Mouse (Mus musculus): ENCODE measurements around the gene Rrp12. TPM values are rescaled to one million over a fixed set of nuclear protein-coding genes. Genes with fewer than 3 reads are reported as not detected.

Gene Rrp12
- polyA plus RNA-seq, 1 experiment from 2014 or later = 4.3 TPM

GRCm38 (mm10) chr19:41839685-41840084, 56.3 kb downstream of the Rrp12 start:
- DNase-seq (no peak), ATAC-seq (no peak)
- Histone ChIP-seq H3K9me3 (ENCODE audit: low read length) (no peaks in the 10 kb centered on the region), H3K27ac (ENCODE audit: low read depth) (peak overlapping the region; percentile 88), H3K27me3 (ENCODE audit: insufficient read depth, low read length) (no peaks in the 10 kb centered on the region), H3K4me1 (ENCODE audit: insufficient read depth) (peaks cover 48% of the 10 kb centered on the region), H3K9ac (replicated peaks) (no peak overlapping the region), H3K4me3 (ENCODE audit: low read depth, low read length) (no peak overlapping the region), H3K36me3 (replicated peaks; ENCODE audit: insufficient read depth, low read length) (no peaks in the 10 kb centered on the region), H3K4me2 (ENCODE audit: low read depth, low read length) (no peak overlapping the region)
- TF ChIP-seq CTCF (IDR thresholded peaks at IDR 0.05; ENCODE audit: low read depth) (no peak), EP300 (IDR thresholded peaks at IDR 0.05; ENCODE audit: low read depth) (no peak)
- WGBS (ENCODE audit: insufficient replicate concordance) = 89% methylated on average over 3 of the region's 3 CpGs

GRCm38 (mm10) chr19:41838808-41839207, 57.2 kb downstream of the Rrp12 start:
- H3K27ac ChIP-seq (ENCODE audit: low read depth) = peak overlapping the region; percentile 88
- no peaks in the 10 kb centered on the region for H3K36me3 ChIP-seq (replicated peaks; ENCODE audit: insufficient read depth, low read length)
- no peaks in the 10 kb centered on the region for H3K9me3 ChIP-seq (ENCODE audit: low read length)
- H3K4me2 ChIP-seq (ENCODE audit: low read depth, low read length) = peak overlapping the region; percentile 49
- no peak for TF ChIP-seq CTCF (IDR thresholded peaks at IDR 0.05; ENCODE audit: low read depth)
- TF ChIP-seq EP300 (IDR thresholded peaks at IDR 0.05; ENCODE audit: low read depth) = peak; percentile 97
- peak; percentile 79 for ATAC-seq
- peak overlapping the region; percentile 10; the same call in 1 of the 2 replicates for H3K9ac ChIP-seq (replicated peaks)
- H3K4me3 ChIP-seq (ENCODE audit: low read depth, low read length) = peak overlapping the region; percentile 23
- 24% methylated on average over 6 of the region's 6 CpGs for WGBS (ENCODE audit: insufficient replicate concordance)
- no peaks in the 10 kb centered on the region for H3K27me3 ChIP-seq (ENCODE audit: insufficient read depth, low read length)
- peak; percentile 28 for DNase-seq
- peaks cover 48% of the 10 kb centered on the region for H3K4me1 ChIP-seq (ENCODE audit: insufficient read depth)

GRCm38 (mm10) chr19:41837917-41838261, 58.1 kb downstream of the Rrp12 start:
- H3K27me3 ChIP-seq (ENCODE audit: insufficient read depth, low read length) = no peaks in the 10 kb centered on the region
- peak; percentile 31 for ATAC-seq
- no peaks in the 10 kb centered on the region for H3K36me3 ChIP-seq (replicated peaks; ENCODE audit: insufficient read depth, low read length)
- 25% methylated on average over 4 of the region's 4 CpGs for WGBS (ENCODE audit: insufficient replicate concordance)
- peak; percentile 37 for DNase-seq
- TF ChIP-seq CTCF (IDR thresholded peaks at IDR 0.05; ENCODE audit: low read depth) (no peak), EP300 (IDR thresholded peaks at IDR 0.05; ENCODE audit: low read depth) (no peak)
- 0 out of 2 replicates have a peak overlapping the region, but pooled peaks have one; percentile 23 for H3K4me3 ChIP-seq (ENCODE audit: low read depth, low read length)
- peak overlapping the region; percentile 88 for H3K27ac ChIP-seq (ENCODE audit: low read depth)
- no peak overlapping the region for H3K9ac ChIP-seq (replicated peaks)
- H3K4me2 ChIP-seq (ENCODE audit: low read depth, low read length) = peak overlapping the region; percentile 49
- H3K4me1 ChIP-seq (ENCODE audit: insufficient read depth) = peaks cover 50% of the 10 kb centered on the region
- H3K9me3 ChIP-seq (ENCODE audit: low read length) = no peaks in the 10 kb centered on the region

DNA sequence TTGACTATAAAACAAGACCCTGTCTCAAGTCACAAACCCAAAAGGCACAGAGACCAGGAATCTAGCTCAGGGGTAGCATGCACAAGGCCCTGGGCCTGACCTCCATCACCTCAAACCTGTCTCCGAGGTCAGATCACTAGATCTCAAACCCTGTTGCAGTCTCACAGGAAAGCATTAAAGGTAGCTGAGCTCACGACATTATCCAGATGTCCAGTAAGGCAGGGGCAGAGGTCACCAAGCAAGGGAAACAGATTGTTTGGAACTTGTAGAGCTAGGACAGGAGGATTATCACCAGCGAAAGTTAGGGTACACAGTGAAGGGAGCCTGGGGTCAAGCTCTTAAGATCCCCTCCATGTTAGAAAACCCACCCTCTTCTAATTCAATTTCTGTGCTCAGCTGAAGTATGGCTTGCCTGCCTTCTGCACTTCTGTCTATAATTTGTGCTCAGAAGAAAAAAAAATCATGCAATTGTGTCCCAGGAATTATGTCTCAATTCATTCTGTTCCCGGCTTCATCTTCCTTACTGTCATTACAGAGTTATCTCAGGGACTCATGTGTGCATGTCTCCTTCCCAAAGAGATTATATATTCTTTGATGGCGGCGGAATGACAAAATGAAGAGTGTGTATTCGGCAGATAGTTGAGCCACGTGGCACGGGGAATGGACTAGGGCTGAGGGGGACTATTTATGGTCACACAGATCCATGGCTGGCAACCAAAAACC, 58.6 kb downstream of the Rrp12 start:
- peaks cover 55% of the 10 kb centered on the region for H3K4me1 ChIP-seq (ENCODE audit: insufficient read depth)
- TF ChIP-seq CTCF (IDR thresholded peaks at IDR 0.05; ENCODE audit: low read depth) = no peak
- peak; percentile 95 for TF ChIP-seq EP300 (IDR thresholded peaks at IDR 0.05; ENCODE audit: low read depth)
- H3K9me3 ChIP-seq (ENCODE audit: low read length) = no peaks in the 10 kb centered on the region
- H3K4me3 ChIP-seq (ENCODE audit: low read depth, low read length) = no peak overlapping the region
- peak overlapping the region; percentile 49 for H3K4me2 ChIP-seq (ENCODE audit: low read depth, low read length)
- H3K9ac ChIP-seq (replicated peaks) = no peak overlapping the region
- no peaks in the 10 kb centered on the region for H3K36me3 ChIP-seq (replicated peaks; ENCODE audit: insufficient read depth, low read length)
- H3K27ac ChIP-seq (ENCODE audit: low read depth) = peak overlapping the region; percentile 88
- H3K27me3 ChIP-seq (ENCODE audit: insufficient read depth, low read length) = no peaks in the 10 kb centered on the region
- 37% methylated on average over 9 of the region's 9 CpGs for WGBS (ENCODE audit: insufficient replicate concordance)
- DNase-seq = peak; percentile 42
- ATAC-seq = peak; percentile 62

DNA sequence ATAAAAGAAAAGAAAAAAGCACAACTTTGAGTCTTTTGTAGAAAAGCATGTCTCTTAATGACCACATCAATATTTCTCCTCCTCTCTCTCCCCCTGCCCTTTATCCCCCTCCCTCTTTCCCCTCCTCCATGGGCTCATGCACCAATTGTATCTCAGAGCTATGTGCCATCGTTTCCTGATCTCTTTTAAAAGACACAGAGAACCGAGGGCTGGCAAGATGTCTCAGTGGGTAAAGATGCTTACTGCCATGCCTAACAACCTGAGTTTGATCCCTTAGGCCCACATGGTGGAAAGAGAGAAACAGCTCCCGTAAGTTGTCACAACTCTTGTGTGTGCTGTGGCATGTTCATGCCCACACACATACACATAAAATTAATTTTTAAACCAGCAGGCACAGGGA, 59.3 kb downstream of the Rrp12 start:
- Histone ChIP-seq H3K27ac (ENCODE audit: low read depth) (peak overlapping the region; percentile 88), H3K9me3 (ENCODE audit: low read length) (no peaks in the 10 kb centered on the region), H3K36me3 (replicated peaks; ENCODE audit: insufficient read depth, low read length) (no peaks in the 10 kb centered on the region), H3K27me3 (ENCODE audit: insufficient read depth, low read length) (no peaks in the 10 kb centered on the region), H3K9ac (replicated peaks) (peak overlapping the region; percentile 18; the same call in 1 of the 2 replicates), H3K4me1 (ENCODE audit: insufficient read depth) (peaks cover 61% of the 10 kb centered on the region), H3K4me2 (ENCODE audit: low read depth, low read length) (peak overlapping the region; percentile 49), H3K4me3 (ENCODE audit: low read depth, low read length) (0 out of 2 replicates have a peak overlapping the region, but pooled peaks have one; percentile 19)
- TF ChIP-seq EP300 (IDR thresholded peaks at IDR 0.05; ENCODE audit: low read depth) = no peak
- TF ChIP-seq CTCF (IDR thresholded peaks at IDR 0.05; ENCODE audit: low read depth) = no peak
- DNase-seq = no peak
- WGBS (ENCODE audit: insufficient replicate concordance) = 34% methylated on average over 3 of the region's 3 CpGs
- ATAC-seq = no peak

- TF ChIP-seq EP300 (IDR thresholded peaks at IDR 0.05; ENCODE audit: low read depth) (peak; percentile 82), CTCF (IDR thresholded peaks at IDR 0.05; ENCODE audit: low read depth) (no peak)
- peak overlapping the region; percentile 19; the same call in 1 of the 2 replicates for H3K4me3 ChIP-seq (ENCODE audit: low read depth, low read length)
- WGBS (ENCODE audit: insufficient replicate concordance) = 4% methylated on average over 6 of the region's 6 CpGs
- peak overlapping the region; percentile 88 for H3K27ac ChIP-seq (ENCODE audit: low read depth)
- H3K27me3 ChIP-seq (ENCODE audit: insufficient read depth, low read length) = no peaks in the 10 kb centered on the region
- H3K9me3 ChIP-seq (ENCODE audit: low read length) = no peaks in the 10 kb centered on the region
- H3K36me3 ChIP-seq (replicated peaks; ENCODE audit: insufficient read depth, low read length) = no peaks in the 10 kb centered on the region
- H3K9ac ChIP-seq (replicated peaks) = no peak overlapping the region
- peak overlapping the region; percentile 49 for H3K4me2 ChIP-seq (ENCODE audit: low read depth, low read length)
- ATAC-seq (peak; percentile 64), DNase-seq (peak; percentile 81)
- H3K4me1 ChIP-seq (ENCODE audit: insufficient read depth) = peaks cover 60% of the 10 kb centered on the region
These were observed 60.2 kb downstream of the Rrp12 start for GRCm38 (mm10) chr19:41835816-41836215.

Data from liver, postnatal 0 days (tissue).